Mouse (Mus musculus): Measurements from ENCODE around the gene Mkrn2. TPM values are rescaled to one million over a fixed set of nuclear protein-coding genes. Genes with fewer than 3 reads are reported as not detected.

Mkrn2 gene
- 36.3 TPM for polyA plus RNA-seq (2017; shearing (Covaris generic))

GRCm38 (mm10) chr6:115601715-115602523 is at the start of gene Mkrn2:
Gene Mkrn2 (plus strand): TSS chr6:115601902.

DNA sequence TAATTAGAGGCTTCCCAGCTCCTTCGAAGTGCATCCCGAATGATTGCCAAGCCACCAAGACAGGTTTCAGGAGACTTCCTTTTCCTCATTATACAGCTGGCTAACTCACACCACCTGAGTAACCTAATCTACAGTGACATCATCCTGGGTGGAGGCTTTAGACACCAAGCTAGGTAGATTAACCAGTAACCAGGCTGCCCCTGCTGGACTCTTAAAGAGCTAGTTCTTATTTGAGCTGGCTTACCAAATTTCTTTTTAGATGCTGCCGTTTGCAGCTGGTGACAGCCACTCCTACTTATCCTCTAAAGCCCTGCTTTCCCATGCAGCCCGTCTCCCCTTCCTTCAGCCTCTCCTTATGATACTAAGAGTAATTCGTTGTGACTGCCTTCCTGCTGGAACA is 9.2 kb upstream of the Mkrn2 start, which contains the start of gene Mkrn2os:
Mkrn2os (minus strand) TSS at position 119 of the 400 bp plus-strand sequence.

Other genes starting within 250 kb of the Mkrn2 start
- gene Pparg, start 241.0 kb upstream of the Mkrn2 start, polyA plus RNA-seq (2017; shearing (Covaris generic)): not detected
- gene Tsen2, start 57.2 kb upstream of the Mkrn2 start, polyA plus RNA-seq (2017; shearing (Covaris generic)): 6.3 TPM
- gene Mkrn2os, start 9.3 kb upstream of the Mkrn2 start, polyA plus RNA-seq (2017; shearing (Covaris generic)): not detected
- gene Raf1, start 74.7 kb downstream of the Mkrn2 start, polyA plus RNA-seq (2017; shearing (Covaris generic)): 117 TPM
- gene Tmem40, start 160.5 kb downstream of the Mkrn2 start, polyA plus RNA-seq (2017; shearing (Covaris generic)): not detected
- gene Cand2, start 172.6 kb downstream of the Mkrn2 start, polyA plus RNA-seq (2017; shearing (Covaris generic)): 4.1 TPM
- gene Rpl32, start 206.8 kb downstream of the Mkrn2 start, polyA plus RNA-seq (2017; shearing (Covaris generic)): 4,246 TPM
- gene Efcab12, start 236.5 kb downstream of the Mkrn2 start, polyA plus RNA-seq (2017; shearing (Covaris generic)): not detected

All from naive thymus-derived CD4-positive, alpha-beta T cell, adult 5 months (primary cell).